Mouse (Mus musculus) CH12.LX (cell line): ENCODE data around the gene Sgms1. TPM values are rescaled to one million over a fixed set of nuclear protein-coding genes. Genes with fewer than 3 reads are reported as not detected.

Source experiments
- DNase-seq: peaks from one replicate; pipeline ENCODE4 v3.0.0-alpha.2; 2013; ENCODE audit errors: extremely low read depth
- H3K27ac ChIP-seq: 2 replicates; pipeline ENCODE4 v1.5.1; 2012; ENCODE audit warnings: low read depth, mild to moderate bottlenecking, control low read depth, moderate library complexity; ENCODE audit not compliant: insufficient read depth
- H3K27me3 ChIP-seq: replicated peaks from 2 replicates; pipeline ENCODE3; 2012; ENCODE audit warnings: inconsistent platforms
- H3K36me3 ChIP-seq, 2 experiments: replicated peaks in 1 of 2; 2 replicates each; pipeline versions ENCODE3 to v1.6.1; 2012; ENCODE audit warnings: inconsistent platforms in 1 of 2, low read length in 1 of 2, mild to moderate bottlenecking in 1 of 2, mixed read lengths in 1 of 2, moderate library complexity in 1 of 2; ENCODE audit not compliant: control insufficient read depth in 1 of 2, insufficient read depth in 1 of 2
- H3K4me1 ChIP-seq, 2 experiments: 2 replicates each; pipeline ENCODE4 v1.6.1; 2012; ENCODE audit warnings: inconsistent platforms in 1 of 2, moderate library complexity in 1 of 2; ENCODE audit not compliant: insufficient read depth in 2 of 2, control insufficient read depth in 1 of 2
- H3K4me2 ChIP-seq: 2 replicates; pipeline ENCODE4 v1.6.1; 2012; ENCODE audit warnings: low read depth, mild to moderate bottlenecking, control low read depth; ENCODE audit not compliant: poor library complexity, insufficient read depth, severe bottlenecking
- H3K4me3 ChIP-seq, 3 experiments: fragments of 150-350 bp in 1 of 3; sonication (generic) in 1 of 3; replicated peaks in 1 of 3; 2 replicates each; pipeline versions ENCODE3 to v1.5.1; 2011 to 2012; ENCODE audit warnings: low read depth in 2 of 3, low read length in 2 of 3, mild to moderate bottlenecking in 2 of 3, moderate library complexity in 2 of 3, control low read depth in 1 of 3, improper control_type of control experiment in 1 of 3, inconsistent platforms in 1 of 3, mixed read lengths in 1 of 3; ENCODE audit not compliant: poor library complexity in 1 of 3
- H3K79me2 ChIP-seq: replicated peaks from 2 replicates; pipeline ENCODE4 v1.6.1; 2012; ENCODE audit warnings: mild to moderate bottlenecking, moderate library complexity; ENCODE audit not compliant: control insufficient read depth, poor library complexity, insufficient read depth, severe bottlenecking; ENCODE audit errors: extremely low read depth
- H3K9ac ChIP-seq: 2 replicates; pipeline ENCODE4 v1.6.1; 2012; ENCODE audit warnings: low read depth, mild to moderate bottlenecking, control low read depth, moderate library complexity; ENCODE audit not compliant: insufficient read depth
- H3K9me3 ChIP-seq: replicated peaks from 2 replicates; pipeline ENCODE3; 2012; ENCODE audit warnings: low read length, inconsistent platforms, mixed read lengths
- BHLHE40 ChIP-seq: IDR thresholded peaks from 2 replicates; pipeline ENCODE4 v1.6.1; 2011; ENCODE audit warnings: mild to moderate bottlenecking, low read depth, low read length, improper control_type of control experiment
- CTCF ChIP-seq, 2 experiments: IDR thresholded peaks in 1 of 2; conservative IDR thresholded peaks in 1 of 2; 2 replicates each; pipeline ENCODE4 v1.5.1; 2011 to 2012; ENCODE audit warnings: low read depth in 2 of 2, low read length in 2 of 2, improper control_type of control experiment in 1 of 2, inconsistent platforms in 1 of 2, mild to moderate bottlenecking in 1 of 2, moderate library complexity in 1 of 2
- EP300 ChIP-seq: IDR thresholded peaks from 2 replicates; pipeline ENCODE4 v1.6.1; 2011; ENCODE audit warnings: low read length, improper control_type of control experiment
- ETS1 ChIP-seq: conservative IDR thresholded peaks from 2 replicates; pipeline ENCODE4 v1.6.1; 2012; ENCODE audit warnings: low read depth, mild to moderate bottlenecking, inconsistent platforms, low read length, improper control_type of control experiment, moderate library complexity
- HCFC1 ChIP-seq: IDR thresholded peaks from 2 replicates; pipeline ENCODE4 v1.6.1; 2012; ENCODE audit warnings: low read depth, mild to moderate bottlenecking, inconsistent platforms, low read length, improper control_type of control experiment
- IRF4 ChIP-seq: IDR thresholded peaks from 2 replicates; pipeline ENCODE4 v1.6.1; 2014; ENCODE audit warnings: low read depth, mild to moderate bottlenecking, inconsistent platforms, low read length, improper control_type of control experiment
- JUND ChIP-seq: conservative IDR thresholded peaks from 2 replicates; pipeline ENCODE4 v1.6.1; 2011; ENCODE audit warnings: low read depth, low read length, improper control_type of control experiment
- MAX ChIP-seq: IDR thresholded peaks from 2 replicates; pipeline ENCODE4 v1.6.1; 2011; ENCODE audit warnings: low read length, improper control_type of control experiment
- MEF2A ChIP-seq: IDR thresholded peaks from 2 replicates; pipeline ENCODE4 v1.6.1; 2014; ENCODE audit warnings: low read depth, mild to moderate bottlenecking, inconsistent platforms, low read length, improper control_type of control experiment, borderline replicate concordance
- NRF1 ChIP-seq: IDR thresholded peaks from 2 replicates; pipeline ENCODE4 v1.6.1; 2014; ENCODE audit warnings: low read depth, mild to moderate bottlenecking, inconsistent platforms, low read length, improper control_type of control experiment, moderate library complexity
- POLR2A ChIP-seq: IDR thresholded peaks from 2 replicates; pipeline ENCODE4 v1.6.1; 2011; ENCODE audit warnings: low read depth, mild to moderate bottlenecking, improper control_type of control experiment, low read length
- RCOR1 ChIP-seq: conservative IDR thresholded peaks from 2 replicates; pipeline ENCODE4 v1.6.1; 2012; ENCODE audit warnings: low read depth, mild to moderate bottlenecking, inconsistent platforms, low read length, improper control_type of control experiment
- TBP ChIP-seq: conservative IDR thresholded peaks from 2 replicates; pipeline ENCODE4 v1.6.1; 2011; ENCODE audit warnings: low read depth, low read length, improper control_type of control experiment
- TCF12 ChIP-seq: IDR thresholded peaks from 2 replicates; pipeline ENCODE4 v1.6.1; 2014; ENCODE audit warnings: low read depth, mild to moderate bottlenecking, inconsistent platforms, low read length, improper control_type of control experiment
- USF1 ChIP-seq: IDR thresholded peaks from 2 replicates; pipeline ENCODE4 v1.6.1; 2014; ENCODE audit warnings: low read depth, mild to moderate bottlenecking, inconsistent platforms, low read length, improper control_type of control experiment
- ZKSCAN1 ChIP-seq: IDR thresholded peaks from 2 replicates; pipeline ENCODE4 v1.6.1; 2012; ENCODE audit warnings: low read depth, inconsistent platforms, low read length, improper control_type of control experiment, borderline replicate concordance
- dilution Hi-C: fragments of 300-500 bp; cut with MboI; formaldehyde crosslinking; loops from 2 replicates; pipeline ENCODE4 v1.14.3; 2020; ENCODE audit warnings: low sequenced_read_pairs; ENCODE audit not compliant: extremely low pct_unique_long_range_greater_than_20kb, extremely low pct_ligation_motif_present
- in situ Hi-C: fragments of 300-500 bp; cut with MboI; formaldehyde crosslinking; loops from 3 replicates; pipeline ENCODE4 v1.14.3; 2019; ENCODE audit warnings: low sequenced_read_pairs, low pct_ligation_motif_present, low pct_unique_long_range_greater_than_20kb, mixed read lengths
- polyA plus RNA-seq: library from polyadenylated mRNA; unstranded; fragments of >175 nt; gene quantifications from 2 replicates; pipeline ENCODE4 v1.2.1, GENCODE M21; 2012; ENCODE audit warnings: low read depth; ENCODE audit not compliant: insufficient read length
- total RNA-seq, 2 experiments: library from RNA; depleted of rRNA; stranded (reverse); fragments of 300-350 nt in 1 of 2; fragments of >200 nt in 1 of 2; gene quantifications; 2 replicates each; pipeline ENCODE4 v1.2.3; 2012 to 2014

The Sgms1 gene
- total and polyA plus RNA-seq, 3 experiments: 1.4 to 1.8 (median 1.8) TPM

DNA sequence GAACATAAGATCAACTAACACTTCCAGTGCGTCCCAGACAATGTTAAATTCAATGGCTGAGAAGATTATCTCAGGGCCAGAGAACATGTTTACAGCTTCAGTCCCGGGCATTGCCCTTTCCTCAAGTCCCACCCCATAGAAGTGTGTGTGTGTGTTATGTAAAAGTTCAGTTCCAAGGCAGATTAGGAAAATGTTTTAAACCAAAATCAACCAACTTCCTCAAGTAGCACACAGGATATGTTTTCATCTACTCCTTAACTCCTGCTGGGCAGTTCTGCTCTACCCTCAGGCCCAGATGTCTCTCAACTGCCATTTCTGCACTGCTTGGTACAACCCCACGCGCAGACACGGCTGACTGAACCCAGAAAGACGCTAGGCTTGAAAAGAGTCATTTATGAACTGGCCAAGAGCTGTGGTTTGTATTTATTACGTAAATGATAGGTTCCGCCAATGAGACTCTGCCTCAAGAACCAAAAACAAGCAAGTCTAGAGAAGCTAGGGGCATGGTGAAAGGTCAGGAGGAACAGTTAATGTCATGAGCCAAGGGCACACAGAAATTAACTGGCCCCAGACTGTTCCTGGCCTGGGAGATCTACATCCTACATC, 134.7 kb downstream of the Sgms1 start:
- no peaks in the 10 kb centered on the region for H3K79me2 ChIP-seq

DNA sequence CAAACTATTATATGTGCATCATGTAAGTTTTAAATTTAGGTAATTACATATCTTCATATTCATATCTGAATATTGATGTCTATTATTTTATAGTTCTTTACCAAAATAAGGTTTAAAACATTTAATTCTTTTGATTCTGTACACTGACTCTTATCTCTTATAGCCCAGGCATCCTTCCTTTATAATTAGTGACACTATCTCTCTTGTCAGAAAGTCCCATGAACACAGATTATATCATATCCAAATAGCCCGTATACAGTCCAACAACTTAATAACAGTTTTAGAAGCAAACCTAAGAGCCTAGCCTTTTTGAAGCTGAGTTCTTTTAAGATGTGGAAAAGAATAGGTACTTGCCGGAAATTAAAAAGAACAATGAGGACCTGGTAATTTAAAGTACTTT, 135.3 kb downstream of the Sgms1 start:
- no peak overlapping the region for H3K27ac ChIP-seq

More for the DNA sequence above, 134.7 kb downstream of the Sgms1 start:
- Histone ChIP-seq H3K27me3 (no peaks in the 10 kb centered on the region), H3K4me3 (no peak overlapping the region), H3K4me2 (peak overlapping the region; percentile 37), H3K9me3 (no peaks in the 10 kb centered on the region), H3K27ac (peak overlapping the region; percentile 64; the same call in 1 of the 2 replicates), H3K4me1 (peaks cover 25 to 83% of the 10 kb centered on the region in 2 experiments), H3K36me3 (no peaks in the 10 kb centered on the region), H3K9ac (peak overlapping the region; percentile 24; the same call in 1 of the 2 replicates)
- peak; percentile 94 for DNase-seq
- TF ChIP-seq RCOR1 (peak; percentile 31; the same call in 1 of the 2 replicates), IRF4 (peak; percentile 93), NRF1 (0 out of 2 replicates have a peak, but pooled peaks have one; percentile 20), HCFC1 (no peak), ZKSCAN1 (no peak), TCF12 (peak; percentile 79), ETS1 (peak; percentile 85), BHLHE40 (peak; percentile 83), EP300 (peak; percentile 72; the same call in 1 of the 2 replicates), TBP (0 out of 2 replicates have a peak, but pooled peaks have one; percentile 34), MEF2A (peak; percentile 76), USF1 (no peak), CTCF (conservative IDR thresholded peaks at IDR 0.05 in 1 of 2, IDR thresholded peaks at IDR 0.05 in 1 of 2; ENCODE audit: low read depth in 2 of 2, low read length in 2 of 2) (no peak), JUND (peak; percentile 58), POLR2A (0 out of 2 replicates have a peak, but pooled peaks have one; percentile 23), MAX (0 out of 2 replicates have a peak, but pooled peaks have one; percentile 8)
- dilution Hi-C loops: no loop called here
- in situ Hi-C loops: no loop called here

More for the DNA sequence above, 135.3 kb downstream of the Sgms1 start:
- H3K4me2 ChIP-seq: no peak overlapping the region
- no peak overlapping the region for H3K9ac ChIP-seq
- no peak for DNase-seq
- H3K27me3 ChIP-seq: no peaks in the 10 kb centered on the region
- H3K36me3 ChIP-seq: no peaks in the 10 kb centered on the region
- H3K79me2 ChIP-seq: no peaks in the 10 kb centered on the region
- H3K4me3 ChIP-seq: no peak overlapping the region
- dilution Hi-C loops: no loop called here
- in situ Hi-C loops: no loop called here
- peaks cover 25 to 83% of the 10 kb centered on the region in 2 experiments for H3K4me1 ChIP-seq
- no peaks in the 10 kb centered on the region for H3K9me3 ChIP-seq
- TF ChIP-seq MAX (0 out of 2 replicates have a peak, but pooled peaks have one; percentile 0), IRF4 (no peak)
